Mouse (Mus musculus) forebrain, embryonic 12.5 days (tissue): ENCODE data around the gene Lmna. TPM values are rescaled to one million over a fixed set of nuclear protein-coding genes. Genes with fewer than 3 reads are reported as not detected.

Experiments
- ATAC-seq: fragments of 200-750 bp; cut with Nextera tagmentation; 2 replicates; pipeline ENCODE4 v1.8.0; 2017; ENCODE audit warnings: moderate TSS enrichment; ENCODE audit not compliant: low FRiP score
- H3K27ac ChIP-seq: fragments of 300-500 bp; sonication (generic); 2 replicates; pipeline ENCODE4 v1.5.1; 2016; ENCODE audit warnings: mild to moderate bottlenecking
- H3K27me3 ChIP-seq: fragments of 300-500 bp; sonication (generic); 2 replicates; pipeline ENCODE4 v1.6.1; 2016; ENCODE audit warnings: mild to moderate bottlenecking
- H3K36me3 ChIP-seq: fragments of 300-500 bp; sonication (generic); replicated peaks from 2 replicates; pipeline ENCODE4 v1.6.1; 2016; ENCODE audit warnings: mild to moderate bottlenecking
- H3K4me1 ChIP-seq: fragments of 300-500 bp; sonication (generic); 2 replicates; pipeline ENCODE4 v1.6.1; 2016
- H3K4me2 ChIP-seq: fragments of 300-500 bp; sonication (generic); 2 replicates; pipeline ENCODE4 v1.6.1; 2016; ENCODE audit warnings: mild to moderate bottlenecking, moderate library complexity
- H3K4me3 ChIP-seq: fragments of 300-500 bp; sonication (generic); replicated peaks from 2 replicates; pipeline ENCODE4 v1.5.1; 2016; ENCODE audit warnings: mild to moderate bottlenecking
- H3K9ac ChIP-seq: fragments of 300-500 bp; sonication (generic); 2 replicates; pipeline ENCODE4 v1.6.1; 2016; ENCODE audit warnings: mild to moderate bottlenecking
- H3K9me3 ChIP-seq: fragments of 300-500 bp; sonication (generic); 2 replicates; pipeline ENCODE4 v1.6.1; 2016
- WGBS: fragments of 180-500 bp; shearing (Covaris S2); methylation state at CpG from one replicate; pipeline ENCODE4 v1.1.7; 2016; 5-methylcytosine and 5-hydroxymethylcytosine counted together
- polyA plus RNA-seq: library from polyadenylated mRNA; unstranded; fragments of >200 nt; fragmentation: Nextera tagmentation; extraction: Ambion mirVana; gene quantifications from 2 replicates; pipeline ENCODE4 v1.2.1, GENCODE M21; 2016

Gene Lmna
- polyA plus RNA-seq, 1 experiment from 2014 or later, result 25.8 TPM

GRCm38 (mm10) chr3:88546674-88547418 is 37.1 kb upstream of the Lmna start:
- WGBS, result 82% methylated on average over 6 of the region's 6 CpGs
- Histone ChIP-seq H3K27me3 (no peaks in the 10 kb centered on the region), H3K4me3 (no peak overlapping the region), H3K9me3 (no peaks in the 10 kb centered on the region), H3K4me1 (peaks cover 21% of the 10 kb centered on the region), H3K4me2 (no peak overlapping the region), H3K9ac (no peak overlapping the region), H3K27ac (no peak overlapping the region), H3K36me3 (no peaks in the 10 kb centered on the region)
- no peak for ATAC-seq

- Histone ChIP-seq H3K4me1 (peaks cover 29% of the 10 kb centered on the region), H3K4me3 (no peak overlapping the region), H3K27me3 (no peaks in the 10 kb centered on the region), H3K9ac (no peak overlapping the region), H3K4me2 (no peak overlapping the region), H3K27ac (no peak overlapping the region), H3K9me3 (no peaks in the 10 kb centered on the region), H3K36me3 (peaks cover 16% of the 10 kb centered on the region)
- no peak for ATAC-seq
- WGBS, result 71% methylated on average over 20 of the region's 20 CpGs
These were observed 35.3 kb upstream of the Lmna start for GRCm38 (mm10) chr3:88544955-88545591.

GRCm38 (mm10) chr3:88544514-88544913 is 34.8 kb upstream of the Lmna start:
- Histone ChIP-seq H3K9me3 (no peaks in the 10 kb centered on the region), H3K4me2 (no peak overlapping the region), H3K27me3 (no peaks in the 10 kb centered on the region), H3K4me3 (no peak overlapping the region), H3K27ac (no peak overlapping the region), H3K9ac (no peak overlapping the region), H3K4me1 (peaks cover 34% of the 10 kb centered on the region), H3K36me3 (peaks cover 19% of the 10 kb centered on the region)
- ATAC-seq, result no peak
- 28% methylated on average over 5 of the region's 5 CpGs for WGBS

- 75% methylated on average over 5 of the region's 5 CpGs for WGBS
These were observed 34.1 kb upstream of the Lmna start for GRCm38 (mm10) chr3:88543651-88544410.

GRCm38 (mm10) chr3:88543174-88543573 is 33.4 kb upstream of the Lmna start:
- Histone ChIP-seq H3K9ac (no peak overlapping the region), H3K9me3 (no peaks in the 10 kb centered on the region), H3K4me3 (no peak overlapping the region), H3K4me2 (no peak overlapping the region), H3K36me3 (peaks cover 27% of the 10 kb centered on the region), H3K27me3 (no peaks in the 10 kb centered on the region), H3K4me1 (peaks cover 45% of the 10 kb centered on the region), H3K27ac (peak overlapping the region; percentile 46; the same call in 1 of the 2 replicates)
- ATAC-seq, result no peak
- 80% methylated on average over 8 of the region's 8 CpGs for WGBS

More at GRCm38 (mm10) chr3:88543651-88544410, 34.1 kb upstream of the Lmna start:
- H3K4me1 ChIP-seq, result peaks cover 39% of the 10 kb centered on the region
- H3K9ac ChIP-seq, result no peak overlapping the region
- ATAC-seq, result no peak
- H3K4me3 ChIP-seq, result no peak overlapping the region
- no peaks in the 10 kb centered on the region for H3K9me3 ChIP-seq
- no peak overlapping the region for H3K4me2 ChIP-seq
- H3K27me3 ChIP-seq, result no peaks in the 10 kb centered on the region
- H3K36me3 ChIP-seq, result peaks cover 20% of the 10 kb centered on the region
- H3K27ac ChIP-seq, result 0 out of 2 replicates have a peak overlapping the region, but pooled peaks have one; percentile 46

DNA sequence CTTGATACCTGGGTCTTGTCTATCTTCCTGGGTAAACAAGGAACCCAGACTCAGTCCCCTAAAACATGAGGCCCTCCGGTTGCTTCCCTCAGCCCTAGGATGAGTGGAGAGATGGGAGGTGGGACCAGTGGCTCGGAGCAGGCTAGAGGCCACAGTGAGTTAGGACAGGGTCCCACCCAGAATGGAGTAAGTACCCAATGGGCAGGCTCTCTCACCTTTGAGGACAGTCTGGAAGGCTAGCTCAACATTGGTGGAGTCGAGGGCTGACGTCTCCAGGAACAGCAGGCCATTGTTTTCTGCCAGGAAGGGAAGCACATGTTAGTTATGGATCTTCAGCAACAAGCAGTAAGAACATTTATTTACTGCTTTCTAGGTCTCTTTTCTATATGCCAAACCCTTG is 32.7 kb upstream of the Lmna start:
- Histone ChIP-seq H3K27me3 (no peaks in the 10 kb centered on the region), H3K9me3 (no peaks in the 10 kb centered on the region), H3K4me3 (no peak overlapping the region), H3K4me1 (peaks cover 52% of the 10 kb centered on the region), H3K4me2 (no peak overlapping the region), H3K36me3 (peaks cover 34% of the 10 kb centered on the region), H3K27ac (peak overlapping the region; percentile 78), H3K9ac (no peak overlapping the region)
- ATAC-seq, result no peak
- WGBS, result 78% methylated on average over 4 of the region's 4 CpGs

GRCm38 (mm10) chr3:88541622-88542401 is 32.1 kb upstream of the Lmna start:
- Histone ChIP-seq H3K4me3 (no peak overlapping the region), H3K27me3 (no peaks in the 10 kb centered on the region), H3K4me2 (no peak overlapping the region), H3K27ac (peak overlapping the region; percentile 78), H3K9ac (peak overlapping the region; percentile 30; the same call in 1 of the 2 replicates), H3K36me3 (peaks cover 40% of the 10 kb centered on the region), H3K9me3 (no peaks in the 10 kb centered on the region), H3K4me1 (peaks cover 59% of the 10 kb centered on the region)
- ATAC-seq, result no peak
- WGBS, result 72% methylated on average over 7 of the region's 7 CpGs

DNA sequence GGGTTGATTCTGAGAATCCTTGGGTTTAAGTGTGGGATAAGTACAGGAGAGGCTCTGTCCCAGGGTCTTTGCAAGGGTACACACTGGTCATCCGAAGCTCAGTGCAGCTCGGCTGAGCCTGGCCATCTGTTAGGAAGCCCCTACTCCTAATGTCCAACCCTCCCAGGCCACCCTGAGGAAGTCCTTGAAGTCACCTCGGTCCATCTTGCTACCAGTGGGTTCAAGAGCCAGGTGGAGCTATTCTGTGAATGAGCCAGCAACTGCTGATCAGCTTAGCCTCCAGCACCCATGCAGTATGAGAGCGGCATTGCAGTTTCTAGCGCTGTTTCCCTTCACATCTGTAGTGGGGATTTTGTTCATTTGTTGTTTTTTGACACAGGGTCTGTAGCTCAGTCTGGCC is 30.3 kb upstream of the Lmna start:
- Histone ChIP-seq H3K4me3 (no peak overlapping the region), H3K27ac (peak overlapping the region; percentile 70), H3K4me1 (peaks cover 74% of the 10 kb centered on the region), H3K4me2 (peak overlapping the region; percentile 15; the same call in 1 of the 2 replicates), H3K9me3 (no peaks in the 10 kb centered on the region), H3K9ac (peak overlapping the region; percentile 40; the same call in 1 of the 2 replicates), H3K36me3 (peaks cover 56% of the 10 kb centered on the region), H3K27me3 (no peaks in the 10 kb centered on the region)
- WGBS, result 47% methylated on average over 5 of the region's 5 CpGs
- ATAC-seq, result no peak

- H3K9me3 ChIP-seq, result no peaks in the 10 kb centered on the region
- peak overlapping the region; percentile 33; the same call in 1 of the 2 replicates for H3K4me2 ChIP-seq
- H3K27ac ChIP-seq, result peak overlapping the region; percentile 70
- H3K4me1 ChIP-seq, result peaks cover 75% of the 10 kb centered on the region
- ATAC-seq, result peak; percentile 45
- peaks cover 63% of the 10 kb centered on the region for H3K36me3 ChIP-seq
- H3K9ac ChIP-seq, result peak overlapping the region; percentile 48; the same call in 1 of the 2 replicates
- WGBS, result 0% methylated on average over 3 of the region's 3 CpGs
- no peaks in the 10 kb centered on the region for H3K27me3 ChIP-seq
- 0 out of 2 replicates have a peak overlapping the region, but pooled peaks have one; percentile 14 for H3K4me3 ChIP-seq
These were observed 29.6 kb upstream of the Lmna start for GRCm38 (mm10) chr3:88539397-88539796.

- WGBS, result 2% methylated on average over 9 of the region's 9 CpGs
- Histone ChIP-seq H3K4me1 (peaks cover 78% of the 10 kb centered on the region), H3K4me3 (peak overlapping the region; percentile 10; the same call in 1 of the 2 replicates), H3K36me3 (peaks cover 63% of the 10 kb centered on the region), H3K9ac (peak overlapping the region; percentile 99), H3K27me3 (no peaks in the 10 kb centered on the region), H3K9me3 (no peaks in the 10 kb centered on the region), H3K27ac (peak overlapping the region; percentile 99), H3K4me2 (peak overlapping the region; percentile 93)
- ATAC-seq, result peak; percentile 31; the same call in 1 of the 2 replicates
These were observed 28.8 kb upstream of the Lmna start for GRCm38 (mm10) chr3:88538271-88539145.

DNA sequence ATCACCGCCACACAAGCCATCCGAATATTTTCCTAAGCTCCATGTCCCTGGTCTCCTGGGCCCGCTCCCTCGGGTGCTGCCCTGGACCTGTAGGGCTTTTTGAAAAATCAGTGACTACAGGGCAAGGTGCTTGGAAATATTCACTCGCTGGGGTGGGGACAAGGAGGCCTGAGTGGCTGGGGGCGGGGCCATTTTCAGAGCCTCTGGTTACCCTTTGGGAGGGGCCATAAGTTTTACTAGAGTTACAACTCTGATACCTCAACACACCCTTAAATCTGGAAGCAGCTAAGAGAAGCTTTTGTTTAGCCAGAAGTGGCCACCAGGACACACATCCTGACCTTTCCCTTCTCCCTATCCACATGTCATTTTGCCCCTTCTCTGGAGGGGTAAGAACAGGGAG is 27.4 kb upstream of the Lmna start:
- peak overlapping the region; percentile 99 for H3K27ac ChIP-seq
- peak overlapping the region; percentile 93 for H3K4me2 ChIP-seq
- no peak for ATAC-seq
- no peaks in the 10 kb centered on the region for H3K27me3 ChIP-seq
- H3K9me3 ChIP-seq, result no peaks in the 10 kb centered on the region
- H3K9ac ChIP-seq, result peak overlapping the region; percentile 99
- H3K4me3 ChIP-seq, result peak overlapping the region; percentile 93
- H3K4me1 ChIP-seq, result peaks cover 78% of the 10 kb centered on the region
- 51% methylated on average over 6 of the region's 6 CpGs for WGBS
- peaks cover 63% of the 10 kb centered on the region for H3K36me3 ChIP-seq
